Mouse (Mus musculus): ENCODE data around the gene Col12a1. TPM values are rescaled to one million over a fixed set of nuclear protein-coding genes. Genes with fewer than 3 reads are reported as not detected.

Gene Col12a1
- polyA plus RNA-seq, 1 experiment: 17.7 TPM

- H3K4me3 ChIP-seq: no peak overlapping the region
- no peaks in the 10 kb centered on the region for H3K79me2 ChIP-seq (ENCODE audit: control insufficient read depth, insufficient read depth)
- H3K27me3 ChIP-seq (ENCODE audit: control insufficient read depth, insufficient read depth, insufficient read length): no peaks in the 10 kb centered on the region
- peak overlapping the region; percentile 41 for H3K4me2 ChIP-seq (ENCODE audit: low read depth)
- no peaks in the 10 kb centered on the region for H3K36me3 ChIP-seq (ENCODE audit: control insufficient read depth, insufficient read depth)
- no peak overlapping the region for H3ac ChIP-seq (ENCODE audit: control insufficient read depth, insufficient read length)
- no peak for TF ChIP-seq TCF12 (IDR thresholded peaks at IDR 0.05; ENCODE audit: insufficient read depth, poor library complexity, severe bottlenecking)
- TF ChIP-seq SRF (IDR thresholded peaks at IDR 0.05; ENCODE audit: control insufficient read depth, insufficient read length, low read depth): no peak
- no peak for TF ChIP-seq MAX (IDR thresholded peaks at IDR 0.05; ENCODE audit: low read depth)
- TF ChIP-seq USF1 (IDR thresholded peaks at IDR 0.05; ENCODE audit: low read depth): no peak
- TF ChIP-seq MYOG (IDR thresholded peaks at IDR 0.05; ENCODE audit: control insufficient read depth in 1 of 3, insufficient read depth in 1 of 3, insufficient read length in 2 of 3, low read depth in 2 of 3): no peak
- TF ChIP-seq POLR2AphosphoS2 (IDR thresholded peaks at IDR 0.05; ENCODE audit: insufficient read length, low read depth): no peak
- no peak for TF ChIP-seq MYOD1 (IDR thresholded peaks at IDR 0.05; ENCODE audit: control insufficient read depth in 1 of 3, insufficient read length in 2 of 3, low read depth in 2 of 3)
- TF ChIP-seq REST (IDR thresholded peaks at IDR 0.05; ENCODE audit: insufficient read depth, insufficient read length): no peak
- no peak for TF ChIP-seq POLR2A (IDR thresholded peaks at IDR 0.05; ENCODE audit: insufficient read length, low read depth)
- TF ChIP-seq E2F4 (IDR thresholded peaks at IDR 0.05; ENCODE audit: insufficient read depth): no peak
- TF ChIP-seq CEBPB (IDR thresholded peaks at IDR 0.05; ENCODE audit: insufficient read depth, poor library complexity, severe bottlenecking): no peak
- TF ChIP-seq TCF3 (IDR thresholded peaks at IDR 0.05; ENCODE audit: insufficient read length, low read depth): no peak
Observed at GRCm38 (mm10) chr9:79608795-79609194, 109.8 kb downstream of the Col12a1 start.

DNA sequence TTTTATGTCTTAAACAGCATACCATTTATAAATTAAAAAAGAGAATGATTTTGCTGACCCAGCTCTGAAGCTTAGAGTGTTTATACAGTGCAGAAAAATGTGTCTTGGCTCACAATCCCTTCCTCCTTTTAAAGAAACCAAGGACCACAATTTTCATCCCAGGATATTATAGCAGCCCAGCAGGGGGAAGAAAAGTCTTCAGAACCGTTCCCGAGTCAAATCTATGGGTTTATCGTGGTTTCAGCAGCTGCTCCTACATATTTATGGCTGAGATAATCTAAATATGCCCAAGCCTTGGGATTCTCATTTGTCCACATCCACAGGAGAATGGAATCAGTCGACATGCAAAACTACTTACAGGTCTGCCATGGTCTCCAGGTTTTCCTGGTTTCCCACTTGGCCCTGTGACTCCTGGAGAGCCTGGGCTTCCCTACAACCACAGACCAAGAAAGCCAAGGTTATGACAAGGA lies 110.5 kb downstream of the Col12a1 start:
- Histone ChIP-seq H3K4me2 (ENCODE audit: low read depth) (peak overlapping the region; percentile 41), H3K36me3 (ENCODE audit: control insufficient read depth, insufficient read depth) (no peaks in the 10 kb centered on the region), H3K79me2 (ENCODE audit: control insufficient read depth, insufficient read depth) (no peaks in the 10 kb centered on the region), H3K27me3 (ENCODE audit: control insufficient read depth, insufficient read depth, insufficient read length) (no peaks in the 10 kb centered on the region), H3ac (ENCODE audit: control insufficient read depth, insufficient read length) (no peak overlapping the region), H3K4me3 (no peak overlapping the region)
- TF ChIP-seq MYOD1 (IDR thresholded peaks at IDR 0.05; ENCODE audit: control insufficient read depth in 1 of 3, insufficient read length in 2 of 3, low read depth in 2 of 3) (no peak), MYOG (IDR thresholded peaks at IDR 0.05; ENCODE audit: control insufficient read depth in 1 of 3, insufficient read depth in 1 of 3, insufficient read length in 2 of 3, low read depth in 2 of 3) (no peak), POLR2A (IDR thresholded peaks at IDR 0.05; ENCODE audit: insufficient read length, low read depth) (no peak)

GRCm38 (mm10) chr9:79606122-79606521 lies 112.5 kb downstream of the Col12a1 start:
- TF ChIP-seq POLR2A (IDR thresholded peaks at IDR 0.05; ENCODE audit: insufficient read length, low read depth) (no peak), REST (IDR thresholded peaks at IDR 0.05; ENCODE audit: insufficient read depth, insufficient read length) (no peak), POLR2AphosphoS2 (IDR thresholded peaks at IDR 0.05; ENCODE audit: insufficient read length, low read depth) (no peak), MYOG (IDR thresholded peaks at IDR 0.05; ENCODE audit: control insufficient read depth in 1 of 3, insufficient read depth in 1 of 3, insufficient read length in 2 of 3, low read depth in 2 of 3) (no peak), USF1 (IDR thresholded peaks at IDR 0.05; ENCODE audit: low read depth) (no peak), CEBPB (IDR thresholded peaks at IDR 0.05; ENCODE audit: insufficient read depth, poor library complexity, severe bottlenecking) (no peak), TCF12 (IDR thresholded peaks at IDR 0.05; ENCODE audit: insufficient read depth, poor library complexity, severe bottlenecking) (no peak), SRF (IDR thresholded peaks at IDR 0.05; ENCODE audit: control insufficient read depth, insufficient read length, low read depth) (no peak), MAX (IDR thresholded peaks at IDR 0.05; ENCODE audit: low read depth) (no peak), MYOD1 (IDR thresholded peaks at IDR 0.05; ENCODE audit: control insufficient read depth in 1 of 3, insufficient read length in 2 of 3, low read depth in 2 of 3) (no peak), TCF3 (IDR thresholded peaks at IDR 0.05; ENCODE audit: insufficient read length, low read depth) (no peak)
- Histone ChIP-seq H3K36me3 (ENCODE audit: control insufficient read depth, insufficient read depth) (no peaks in the 10 kb centered on the region), H3K4me2 (ENCODE audit: low read depth) (no peak overlapping the region)

GRCm38 (mm10) chr9:79605722-79606121 lies 112.9 kb downstream of the Col12a1 start:
- TF ChIP-seq USF1 (IDR thresholded peaks at IDR 0.05; ENCODE audit: low read depth) (no peak), E2F4 (IDR thresholded peaks at IDR 0.05; ENCODE audit: insufficient read depth) (no peak), MYOD1 (IDR thresholded peaks at IDR 0.05; ENCODE audit: control insufficient read depth in 1 of 3, insufficient read length in 2 of 3, low read depth in 2 of 3) (no peak), TCF3 (IDR thresholded peaks at IDR 0.05; ENCODE audit: insufficient read length, low read depth) (no peak), TCF12 (IDR thresholded peaks at IDR 0.05; ENCODE audit: insufficient read depth, poor library complexity, severe bottlenecking) (no peak), MYOG (IDR thresholded peaks at IDR 0.05; ENCODE audit: control insufficient read depth in 1 of 3, insufficient read depth in 1 of 3, insufficient read length in 2 of 3, low read depth in 2 of 3) (no peak), POLR2AphosphoS2 (IDR thresholded peaks at IDR 0.05; ENCODE audit: insufficient read length, low read depth) (no peak), REST (IDR thresholded peaks at IDR 0.05; ENCODE audit: insufficient read depth, insufficient read length) (no peak), MAX (IDR thresholded peaks at IDR 0.05; ENCODE audit: low read depth) (no peak), SRF (IDR thresholded peaks at IDR 0.05; ENCODE audit: control insufficient read depth, insufficient read length, low read depth) (no peak), POLR2A (IDR thresholded peaks at IDR 0.05; ENCODE audit: insufficient read length, low read depth) (no peak), CEBPB (IDR thresholded peaks at IDR 0.05; ENCODE audit: insufficient read depth, poor library complexity, severe bottlenecking) (no peak)
- Histone ChIP-seq H3K4me2 (ENCODE audit: low read depth) (no peak overlapping the region), H3ac (ENCODE audit: control insufficient read depth, insufficient read length) (no peak overlapping the region), H3K27me3 (ENCODE audit: control insufficient read depth, insufficient read depth, insufficient read length) (no peaks in the 10 kb centered on the region), H3K4me3 (no peak overlapping the region), H3K79me2 (ENCODE audit: control insufficient read depth, insufficient read depth) (no peaks in the 10 kb centered on the region), H3K36me3 (ENCODE audit: control insufficient read depth, insufficient read depth) (no peaks in the 10 kb centered on the region)

More at GRCm38 (mm10) chr9:79606122-79606521, 112.5 kb downstream of the Col12a1 start:
- Histone ChIP-seq H3K4me3 (no peak overlapping the region), H3K79me2 (ENCODE audit: control insufficient read depth, insufficient read depth) (no peaks in the 10 kb centered on the region), H3K27me3 (ENCODE audit: control insufficient read depth, insufficient read depth, insufficient read length) (no peaks in the 10 kb centered on the region), H3ac (ENCODE audit: control insufficient read depth, insufficient read length) (no peak overlapping the region)

DNA sequence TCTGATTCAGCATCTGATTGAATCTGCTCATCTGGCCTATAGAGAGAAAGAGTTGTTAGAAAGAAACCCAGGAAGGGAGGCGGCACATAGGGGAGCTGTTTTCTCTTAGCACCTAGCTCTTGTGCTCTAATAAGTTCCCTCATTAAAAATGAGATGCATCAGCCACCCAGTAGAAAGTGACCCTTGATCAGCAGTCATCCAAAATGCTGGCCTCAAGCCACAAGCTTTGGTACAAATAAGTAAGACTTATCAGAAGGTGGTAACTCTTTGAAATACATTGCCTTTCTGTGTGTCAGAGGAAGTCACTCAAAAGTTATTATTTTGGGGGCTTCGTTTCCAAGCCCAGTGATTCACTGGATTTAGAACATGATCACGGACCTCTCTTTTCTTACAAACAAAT lies 114.1 kb downstream of the Col12a1 start:
- Histone ChIP-seq H3K27me3 (ENCODE audit: control insufficient read depth, insufficient read depth, insufficient read length) (no peaks in the 10 kb centered on the region), H3K4me2 (ENCODE audit: low read depth) (no peak overlapping the region), H3K36me3 (ENCODE audit: control insufficient read depth, insufficient read depth) (no peaks in the 10 kb centered on the region), H3K79me2 (ENCODE audit: control insufficient read depth, insufficient read depth) (no peaks in the 10 kb centered on the region), H3ac (ENCODE audit: control insufficient read depth, insufficient read length) (no peak overlapping the region), H3K4me3 (no peak overlapping the region)
- no peak for TF ChIP-seq TCF12 (IDR thresholded peaks at IDR 0.05; ENCODE audit: insufficient read depth, poor library complexity, severe bottlenecking)
- TF ChIP-seq MYOG (IDR thresholded peaks at IDR 0.05; ENCODE audit: control insufficient read depth in 1 of 3, insufficient read depth in 1 of 3, insufficient read length in 2 of 3, low read depth in 2 of 3): no peak
- no peak for TF ChIP-seq POLR2A (IDR thresholded peaks at IDR 0.05; ENCODE audit: insufficient read length, low read depth)
- TF ChIP-seq MAX (IDR thresholded peaks at IDR 0.05; ENCODE audit: low read depth): no peak
- TF ChIP-seq POLR2AphosphoS2 (IDR thresholded peaks at IDR 0.05; ENCODE audit: insufficient read length, low read depth): no peak
- TF ChIP-seq MYOD1 (IDR thresholded peaks at IDR 0.05; ENCODE audit: control insufficient read depth in 1 of 3, insufficient read length in 2 of 3, low read depth in 2 of 3): no peak
